Mouse (Mus musculus): Measurements from ENCODE around the gene Exosc2.

DNA sequence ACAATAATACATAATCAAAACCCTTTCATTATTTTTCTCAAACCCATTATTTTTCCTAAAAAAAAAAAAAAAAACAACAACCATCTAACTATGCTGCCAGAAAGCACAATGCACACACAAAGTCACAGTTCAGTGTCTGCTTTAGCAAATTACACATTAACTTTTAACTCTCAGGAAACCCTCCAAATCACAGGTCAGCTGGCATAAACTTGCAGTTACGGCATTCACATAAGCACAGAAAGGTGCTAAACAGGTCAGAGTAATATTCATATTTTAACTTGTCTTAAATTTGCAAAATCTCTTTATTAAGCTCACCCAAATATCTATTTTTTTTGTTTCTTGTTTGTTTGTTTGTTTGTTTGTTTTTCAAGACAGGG is 6.7 kb upstream of the Exosc2 start:
- TF ChIP-seq POLR2A (IDR thresholded peaks at IDR 0.05; ENCODE audit: low read depth, low read length) (no peak), CTCF (IDR thresholded peaks at IDR 0.05; ENCODE audit: borderline replicate concordance, insufficient read depth, low read length) (no peak)

Measured in embryonic fibroblast, embryonic 13.5 days (primary cell).